Mouse (Mus musculus): ENCODE measurements at regions not wholly inside any gene's neighbourhood (a gene's known extent, or its start where the extent isn't known, plus 50 kb on each side); places are given as distances from the start of the nearest gene placed in this dataset.
A peak's percentile ranks its signal among the peaks of the same experiment; 100 is the strongest.

DNA sequence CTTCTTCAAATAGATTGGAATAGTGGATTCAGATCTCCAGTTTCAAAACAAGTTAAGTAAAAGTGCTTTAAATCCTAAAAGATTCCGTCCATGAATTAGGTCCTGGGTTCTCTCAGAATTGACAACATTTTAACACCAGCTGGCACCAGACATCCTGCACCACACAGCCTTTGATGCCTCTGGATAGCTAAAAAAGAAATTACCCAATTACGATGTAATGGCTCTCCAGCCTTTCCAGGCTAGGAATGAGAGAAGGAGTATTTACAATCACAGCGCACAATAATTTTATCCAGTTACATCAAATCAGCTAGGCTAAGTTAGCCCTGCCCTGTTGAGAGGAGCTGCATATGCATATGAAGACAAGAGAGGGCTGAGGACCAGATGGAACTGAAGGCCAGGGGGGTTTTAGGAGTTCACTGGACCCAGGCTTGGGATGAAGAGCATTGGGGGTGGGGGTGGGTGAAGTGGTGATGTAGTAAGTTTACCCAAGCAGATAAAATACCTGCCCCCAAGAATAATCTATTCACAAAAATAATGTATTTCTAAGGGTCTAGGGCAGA lies 455.8 kb upstream of the Tle4 start:
- no peak for DNase-seq (ENCODE audit: low spot score in 2 of 2)

DNA sequence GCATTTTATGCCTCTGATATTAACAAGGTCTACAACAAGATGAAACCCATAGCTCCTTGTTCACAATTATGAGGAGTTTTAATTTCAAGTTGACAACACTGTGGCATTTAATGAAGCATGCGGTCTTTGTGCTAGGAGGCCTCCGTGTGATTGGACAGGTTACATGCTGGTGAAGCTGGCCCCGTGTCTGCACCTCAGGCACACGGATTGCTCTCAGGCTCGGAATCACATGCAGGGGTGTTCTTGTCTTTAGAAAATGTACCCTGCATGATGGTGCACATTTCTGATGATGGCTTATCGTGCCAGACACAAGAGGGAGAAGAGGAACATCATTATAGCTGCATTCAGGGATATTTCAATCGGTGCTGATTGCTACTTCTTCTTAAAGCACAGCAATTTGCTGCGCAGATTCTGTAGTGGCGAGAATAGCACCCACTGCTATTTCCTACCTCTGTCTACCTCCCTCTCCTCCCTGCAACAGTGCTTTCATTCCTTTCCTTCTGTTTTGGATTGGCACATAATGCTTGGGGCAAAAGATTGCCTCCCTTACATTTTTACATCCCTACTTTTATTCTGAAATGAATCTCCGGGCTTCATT lies 454.9 kb upstream of the Tle4 start:
- no peak for DNase-seq (ENCODE audit: low spot score in 2 of 2)

DNA sequence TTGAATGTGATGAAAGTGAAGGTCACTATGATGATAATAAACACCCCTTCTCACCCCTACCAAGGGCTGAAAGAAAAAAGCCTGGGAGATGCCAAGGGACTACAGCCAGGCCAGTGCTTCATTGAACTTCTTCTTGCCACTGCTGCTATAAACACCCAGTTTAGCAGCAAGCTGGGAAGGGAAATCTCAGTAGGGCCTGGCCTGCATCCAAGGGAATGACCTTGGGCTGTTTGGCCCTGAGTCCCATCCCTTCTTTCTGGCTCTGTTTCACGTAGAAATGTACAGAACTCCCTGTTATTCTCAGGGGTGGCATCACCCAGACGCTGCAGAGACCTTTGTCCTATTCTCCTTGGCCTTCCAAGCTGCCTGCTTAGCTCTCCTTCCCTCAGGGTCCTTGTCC lies 450.0 kb upstream of the Tle4 start:
- DNase-seq (ENCODE audit: low spot score in 2 of 2), result no peak

DNA sequence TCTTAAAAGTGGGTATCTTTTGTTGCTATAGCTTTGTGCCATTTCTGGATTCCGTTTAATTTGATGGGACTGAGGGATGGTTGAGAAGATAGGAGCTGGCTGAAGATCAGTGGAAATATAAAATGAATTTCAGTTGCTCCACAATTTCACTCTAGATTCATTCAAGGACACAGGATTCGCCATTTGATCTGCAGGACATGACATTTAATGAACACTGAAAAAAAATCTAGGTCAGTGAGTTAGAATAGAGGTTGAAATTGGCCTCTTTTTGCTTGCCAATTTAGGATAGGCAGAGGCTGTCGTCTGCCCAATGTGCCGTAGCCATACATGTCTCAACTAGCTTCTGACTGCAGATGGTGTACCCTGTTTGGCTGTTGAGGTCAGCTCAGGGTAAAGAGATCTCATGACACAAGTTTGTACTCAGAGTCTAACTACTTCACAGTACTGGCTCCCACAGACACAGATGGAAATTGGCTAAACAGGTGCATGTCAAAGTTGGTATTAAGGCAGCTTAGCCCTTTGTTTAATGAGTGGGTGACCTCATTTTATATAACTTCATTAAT lies 449.5 kb upstream of the Tle4 start:
- DNase-seq (ENCODE audit: low spot score in 2 of 2), result no peak

DNA sequence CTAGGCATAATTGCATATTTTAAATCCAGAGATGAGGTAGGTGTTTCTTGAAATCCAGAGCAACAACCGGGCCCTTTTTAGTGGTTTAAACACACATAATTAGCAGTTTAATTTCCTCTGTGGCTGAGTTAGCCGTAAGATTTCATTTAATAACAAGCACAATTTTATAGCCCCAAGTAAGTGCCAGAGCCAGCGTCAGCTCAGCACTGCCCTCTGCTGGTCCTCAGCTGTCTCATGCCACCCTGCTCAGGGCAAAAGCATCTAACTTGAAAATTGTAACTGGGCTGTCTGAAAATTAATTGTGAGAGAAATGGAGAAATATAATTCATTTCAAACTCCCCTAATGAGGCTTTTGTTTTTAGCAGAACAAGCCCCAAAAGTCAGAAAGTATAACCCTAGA lies 437.7 kb upstream of the Tle4 start:
- DNase-seq (ENCODE audit: low spot score in 2 of 2), result peak; percentile 50 to 80

DNA sequence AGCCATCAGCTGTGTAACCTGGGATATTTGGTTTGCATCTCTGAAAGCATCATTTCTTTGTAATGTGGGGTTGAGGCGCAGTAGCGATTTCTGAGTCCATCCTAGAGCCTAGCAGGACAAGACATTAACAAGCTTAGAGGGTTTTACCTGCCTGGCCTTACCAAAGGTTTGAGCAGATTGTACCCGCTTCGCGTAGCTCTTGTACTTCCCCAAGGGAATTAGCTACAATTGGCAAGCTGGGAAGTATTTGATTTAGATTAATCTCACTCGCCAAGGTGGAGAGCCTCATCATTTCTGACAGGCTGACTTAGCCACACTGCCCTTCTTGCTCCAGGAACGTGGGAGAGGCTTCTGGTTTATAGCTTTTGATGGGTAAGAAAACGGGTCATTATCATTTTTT lies 436.1 kb upstream of the Tle4 start:
- no peak for DNase-seq (ENCODE audit: low spot score in 2 of 2)

DNA sequence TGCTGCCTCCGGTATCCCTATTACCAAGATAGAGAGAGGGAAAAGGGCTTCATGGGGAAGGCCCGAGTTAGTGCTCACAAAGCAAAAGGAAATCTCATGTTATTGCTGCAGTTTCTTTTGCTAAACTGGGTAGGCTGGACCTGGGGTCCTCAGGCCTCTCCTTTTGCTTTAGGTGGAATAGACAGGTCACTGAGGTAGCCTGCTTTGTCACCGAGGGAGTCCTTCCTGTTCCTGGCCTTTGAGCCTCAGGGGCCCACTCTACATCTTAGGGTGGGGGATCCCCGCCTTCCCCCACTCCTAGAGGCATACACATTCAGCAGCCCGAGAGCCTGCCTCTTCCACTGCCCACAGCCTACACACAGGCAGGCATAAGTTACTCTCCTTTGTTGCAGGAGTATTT lies 435.5 kb upstream of the Tle4 start:
- no peak for DNase-seq (ENCODE audit: low spot score in 2 of 2)

DNA sequence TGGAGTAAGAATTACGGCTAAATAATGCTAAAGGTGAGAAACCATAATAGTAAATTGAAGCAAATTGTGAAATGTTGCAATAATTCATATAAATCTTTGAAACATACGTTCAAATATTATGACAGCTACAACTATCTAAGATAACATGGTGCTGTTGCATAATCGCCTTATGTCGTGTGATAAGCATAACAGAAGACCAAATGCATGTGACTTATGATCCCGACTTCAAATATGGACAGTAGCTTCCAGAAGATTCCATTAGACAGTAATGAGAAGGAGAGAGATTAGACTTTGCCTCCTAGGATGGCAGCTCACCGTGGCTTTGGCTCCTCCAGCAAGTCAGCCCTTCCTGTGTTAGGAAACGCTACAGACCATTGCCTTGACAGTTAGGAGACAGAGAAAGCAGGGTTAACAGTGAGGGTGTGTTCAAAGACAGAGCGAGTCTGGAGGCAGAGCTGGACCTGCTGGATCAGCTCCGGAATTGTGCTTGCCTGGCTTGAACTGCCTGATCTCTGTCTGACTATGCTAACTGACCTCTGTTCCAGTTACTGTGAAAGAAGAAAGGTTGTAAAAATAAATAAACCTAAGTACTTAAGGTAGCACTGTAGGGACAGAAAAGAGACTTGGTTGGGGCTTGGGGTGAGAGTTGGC lies 434.6 kb upstream of the Tle4 start:
- no peak for DNase-seq (ENCODE audit: low spot score in 2 of 2)

DNA sequence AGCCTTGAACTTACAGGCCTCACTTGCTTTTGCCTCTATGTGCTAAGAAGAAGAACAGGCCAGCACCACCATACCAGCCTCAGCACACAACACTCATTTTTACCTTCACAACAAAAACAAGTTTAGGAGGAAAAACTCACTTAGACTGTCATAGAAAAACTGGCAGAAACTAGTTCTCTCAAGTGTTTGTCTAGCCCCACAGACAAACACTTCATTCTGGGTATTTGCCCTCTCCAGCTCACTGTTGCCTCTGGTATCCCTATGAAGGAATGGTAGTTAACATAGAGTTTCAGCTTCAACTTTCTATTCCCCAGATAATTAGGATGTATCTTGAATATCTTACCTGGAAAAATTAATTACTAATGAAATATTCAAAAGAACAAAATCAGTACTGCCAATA lies 433.6 kb upstream of the Tle4 start:
- DNase-seq (ENCODE audit: low spot score in 2 of 2), result no peak

DNA sequence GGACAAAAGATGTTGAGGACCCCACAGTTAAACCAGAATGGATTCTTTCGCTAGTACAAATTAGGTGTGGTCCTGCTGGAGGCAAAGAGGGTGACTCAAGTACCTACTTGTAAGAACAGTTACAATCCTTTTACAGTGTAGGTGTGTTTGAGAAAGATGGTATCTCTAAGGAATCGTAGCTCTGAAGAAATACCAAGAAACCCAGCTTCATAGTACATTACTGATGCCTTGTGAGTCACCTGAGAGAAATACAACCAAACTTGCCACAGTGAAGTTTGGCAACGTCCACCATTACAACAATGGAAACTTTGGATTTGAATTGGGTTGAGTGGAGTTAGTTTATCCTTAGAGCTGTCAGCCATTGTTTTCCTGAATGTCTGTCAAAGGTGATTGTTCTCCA lies 405.7 kb upstream of the Tle4 start:
- DNase-seq (ENCODE audit: low spot score in 2 of 2), result no peak

DNA sequence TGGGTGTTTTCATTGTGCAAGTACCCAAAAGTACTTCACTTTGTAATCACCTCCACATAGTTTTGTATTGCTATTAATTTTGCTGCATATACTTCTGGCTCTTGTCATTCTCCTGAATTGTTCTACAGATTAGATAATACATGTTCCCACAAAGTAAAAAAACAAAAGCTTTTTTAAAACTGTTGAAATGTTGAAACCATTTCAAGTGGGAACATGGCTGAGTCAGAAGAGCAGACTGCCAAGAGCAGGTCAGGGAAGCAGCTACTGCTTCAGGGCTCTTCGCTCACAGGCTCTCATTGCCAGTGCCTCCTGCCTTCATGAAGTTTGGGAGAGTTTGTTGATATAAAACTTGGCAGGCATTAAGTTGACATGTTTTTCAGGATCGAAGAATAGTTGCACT lies 395.5 kb upstream of the Tle4 start:
- no peak for DNase-seq (ENCODE audit: low spot score in 2 of 2)

DNA sequence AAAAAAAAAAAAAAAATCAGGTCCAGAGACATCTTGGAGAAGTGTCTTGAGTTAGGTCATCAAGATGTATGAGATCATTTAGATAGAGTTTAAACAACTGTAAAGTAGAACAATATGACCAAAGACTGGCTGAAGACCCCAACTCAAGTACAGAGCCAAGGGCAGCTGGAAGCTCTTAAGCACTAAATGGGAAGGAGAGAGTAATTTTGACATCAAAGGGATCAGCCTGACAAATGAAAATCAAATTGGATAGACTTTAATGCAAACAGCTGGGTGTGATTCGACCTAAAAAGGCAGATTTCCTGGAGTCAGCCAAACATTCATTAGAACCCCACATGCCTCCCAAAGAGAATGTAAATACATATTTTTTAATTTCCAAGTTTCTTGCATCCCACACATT lies 372.3 kb upstream of the Tle4 start:
- DNase-seq (ENCODE audit: low spot score in 2 of 2), result no peak

DNA sequence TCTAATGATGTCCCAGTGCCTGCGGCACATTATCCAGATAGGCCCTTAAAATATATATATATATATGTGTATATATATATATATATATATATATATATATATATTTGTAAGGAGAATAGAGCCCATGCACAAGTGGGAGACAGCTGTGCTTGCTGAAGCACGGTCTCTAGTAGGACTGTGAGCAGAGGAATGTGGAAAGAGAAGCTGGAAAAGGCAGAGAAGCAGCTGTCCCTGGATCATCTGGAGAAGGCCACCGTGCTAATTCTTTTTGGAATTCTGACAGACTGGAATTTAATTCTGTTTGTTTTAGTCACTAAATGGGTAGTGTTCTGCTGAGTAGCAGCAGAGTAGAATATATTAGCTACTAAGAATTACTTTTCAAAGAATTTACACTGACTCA lies 370.4 kb upstream of the Tle4 start:
- DNase-seq (ENCODE audit: low spot score in 2 of 2), result no peak

DNA sequence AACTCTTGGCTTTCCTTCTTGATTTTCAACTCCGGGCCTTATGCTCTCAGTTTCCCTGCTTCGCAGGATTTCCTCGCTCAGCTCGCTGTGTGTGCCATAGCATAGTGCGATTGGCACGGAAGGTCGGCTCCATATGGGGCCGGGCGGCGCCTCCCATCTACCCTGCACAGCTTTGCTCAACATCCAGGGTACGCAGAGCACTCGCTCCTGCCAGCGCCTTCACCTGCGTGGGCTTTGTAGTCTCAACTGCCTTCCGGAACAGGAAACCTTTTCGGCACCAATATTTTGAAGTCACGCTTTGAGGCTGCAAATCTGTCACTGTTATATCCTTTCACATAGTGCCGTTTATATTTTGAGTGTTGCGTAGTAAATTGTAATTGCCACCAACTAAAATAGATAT lies 359.9 kb upstream of the Tle4 start:
- peak in 1 of 2 experiments; percentile 15 for DNase-seq (ENCODE audit: low spot score in 2 of 2)

DNA sequence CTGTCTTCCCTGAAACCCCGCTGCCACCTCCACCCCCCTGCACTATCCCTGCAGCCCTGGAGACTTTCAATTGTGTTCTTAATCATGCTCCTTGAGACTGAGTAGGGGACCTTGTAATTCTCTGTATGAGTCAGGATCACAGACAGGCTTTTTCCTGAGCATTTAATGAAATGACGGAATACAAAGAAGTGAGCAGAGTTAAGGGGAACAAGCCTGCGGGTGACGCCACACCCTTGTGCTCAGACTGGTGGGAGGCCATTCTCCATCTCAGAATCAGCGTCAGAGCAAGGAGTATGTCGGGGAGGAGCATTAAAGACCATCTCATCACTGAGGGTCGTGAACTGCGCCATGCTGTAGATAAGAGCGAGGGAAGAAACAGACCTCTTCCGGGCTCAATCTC lies 359.3 kb upstream of the Tle4 start:
- DNase-seq (ENCODE audit: low spot score in 2 of 2), result no peak

DNA sequence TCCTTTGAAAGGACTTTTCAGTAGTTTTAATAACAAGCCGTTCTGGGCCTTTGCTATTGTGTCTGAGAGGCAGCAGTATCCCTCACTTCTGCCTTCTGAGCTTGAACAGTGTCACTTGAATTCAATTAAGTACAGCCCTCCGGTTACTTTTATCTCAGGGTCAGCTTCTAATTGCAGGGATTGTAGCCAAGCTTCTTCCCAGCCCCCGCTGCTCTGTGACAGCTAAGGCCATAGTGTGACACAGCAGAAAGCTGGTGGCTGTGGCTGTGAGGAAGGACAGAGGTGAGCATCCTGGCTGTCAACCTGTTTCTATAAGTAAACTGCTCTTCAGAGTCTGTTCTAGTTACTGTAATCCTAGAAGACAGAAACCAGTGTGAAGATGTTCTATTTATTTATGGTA lies 358.5 kb upstream of the Tle4 start:
- DNase-seq (ENCODE audit: low spot score in 2 of 2), result no peak

DNA sequence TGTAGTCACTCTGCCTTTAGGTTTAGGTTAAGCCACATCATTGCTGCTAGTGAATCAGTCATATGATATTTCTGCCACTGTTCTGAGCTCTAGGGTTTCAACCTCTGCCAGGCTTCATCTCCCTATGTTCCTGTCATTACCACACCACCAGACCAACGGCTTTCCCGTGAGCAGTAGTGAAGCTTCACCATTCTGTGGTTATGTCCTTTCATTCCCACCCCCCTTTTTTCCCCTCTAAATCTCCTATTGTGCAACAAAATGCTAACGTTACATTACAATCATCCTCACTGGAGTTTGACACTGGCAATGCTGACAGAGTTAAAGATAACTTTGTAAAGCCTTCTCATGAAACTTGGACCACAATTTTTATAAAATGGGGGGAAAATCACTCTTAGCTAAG lies 358.1 kb upstream of the Tle4 start:
- no peak for DNase-seq (ENCODE audit: low spot score in 2 of 2)

DNA sequence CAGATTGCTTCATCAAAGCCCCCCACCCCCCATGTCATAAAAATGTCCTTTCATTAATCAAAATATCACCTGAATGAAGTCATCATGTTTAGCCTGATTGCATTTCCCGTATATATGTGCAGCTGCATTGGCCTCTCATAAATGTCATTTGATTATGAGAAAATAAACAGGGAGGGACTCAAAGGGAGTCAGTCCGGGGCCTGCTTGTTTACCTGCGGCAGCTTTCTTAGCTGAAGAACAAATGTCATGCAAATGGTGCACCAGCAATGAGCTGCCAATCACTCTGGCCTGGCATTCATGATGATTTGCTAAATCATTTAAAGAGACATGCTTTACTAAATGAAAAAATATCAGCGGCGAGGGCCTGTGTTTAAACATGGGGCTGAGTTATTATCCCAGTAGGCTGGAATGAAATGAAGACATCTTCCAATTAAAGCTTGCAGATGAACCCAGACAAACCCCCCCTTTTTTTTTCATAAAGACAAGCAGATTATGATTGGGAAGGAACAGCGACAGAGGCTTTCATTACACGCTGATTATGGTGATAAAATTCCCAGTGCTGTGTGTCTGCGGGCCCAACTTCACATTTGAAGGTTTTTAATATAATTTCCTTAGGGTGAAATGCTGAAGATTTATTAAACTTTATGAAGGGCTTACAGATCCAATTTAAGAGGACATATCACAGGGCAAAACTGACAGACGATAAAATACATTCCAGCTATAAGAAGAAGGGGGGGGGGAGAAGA lies 342.5 kb upstream of the Tle4 start:
- DNase-seq (ENCODE audit: low spot score in 2 of 2), result no peak

DNA sequence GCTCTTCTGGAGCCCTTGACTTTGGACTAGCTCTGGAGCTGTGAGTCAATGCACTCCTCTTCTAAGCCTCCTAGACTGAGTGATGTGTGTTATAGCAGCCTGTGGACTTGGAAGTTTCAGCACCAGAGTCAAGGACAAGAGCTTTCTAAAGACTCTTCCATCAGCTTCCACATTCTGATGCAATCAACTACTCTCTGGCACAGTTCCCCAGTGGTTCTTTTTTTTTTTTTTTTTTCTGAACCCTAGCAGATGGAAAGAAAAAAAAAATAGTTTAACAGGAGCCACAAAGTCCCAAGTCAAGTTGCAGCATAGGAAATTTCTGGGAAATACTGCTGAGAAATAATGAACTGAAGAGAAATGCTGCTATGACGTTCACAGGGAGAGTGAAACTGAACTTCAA lies 324.4 kb upstream of the Tle4 start:
- no peak for DNase-seq (ENCODE audit: low spot score in 2 of 2)

DNA sequence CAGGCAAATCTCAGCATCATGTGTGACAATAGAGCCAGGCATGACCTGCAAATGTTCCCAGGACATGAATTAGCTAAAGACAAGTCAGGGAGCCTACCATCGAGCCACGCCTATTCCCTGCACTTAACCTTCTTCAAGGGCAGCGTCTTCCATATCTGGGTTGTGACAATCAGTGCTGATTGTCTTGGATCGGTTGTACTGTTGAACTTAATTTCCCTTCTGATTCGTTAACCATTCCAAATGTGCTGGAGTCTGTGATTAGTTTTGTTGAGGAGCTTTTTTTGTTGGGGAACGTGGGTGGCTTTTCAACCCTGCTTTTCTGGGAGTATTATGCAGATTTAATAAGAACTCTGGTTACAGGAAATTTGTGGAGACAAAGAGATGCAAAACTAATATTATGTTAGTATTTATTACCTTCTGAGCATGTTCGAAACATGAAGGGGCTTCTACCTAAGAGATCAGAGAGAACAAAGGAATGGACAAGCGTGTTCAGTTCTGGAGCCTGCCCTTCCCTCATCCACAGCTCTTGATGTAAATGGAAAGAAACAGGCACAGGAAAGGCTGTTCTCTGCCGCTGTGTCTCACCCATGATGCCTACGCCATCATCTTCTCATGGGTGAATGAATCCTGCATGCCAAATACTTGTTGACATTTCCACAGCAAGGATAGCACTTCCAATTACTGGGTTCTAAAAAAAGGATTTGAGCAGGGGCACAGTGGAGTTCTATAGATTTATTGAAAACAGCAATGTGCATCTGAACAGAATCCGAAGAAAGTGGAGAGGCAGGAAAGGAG lies 313.4 kb upstream of the Tle4 start:
- DNase-seq (ENCODE audit: low spot score in 2 of 2), result no peak

DNA sequence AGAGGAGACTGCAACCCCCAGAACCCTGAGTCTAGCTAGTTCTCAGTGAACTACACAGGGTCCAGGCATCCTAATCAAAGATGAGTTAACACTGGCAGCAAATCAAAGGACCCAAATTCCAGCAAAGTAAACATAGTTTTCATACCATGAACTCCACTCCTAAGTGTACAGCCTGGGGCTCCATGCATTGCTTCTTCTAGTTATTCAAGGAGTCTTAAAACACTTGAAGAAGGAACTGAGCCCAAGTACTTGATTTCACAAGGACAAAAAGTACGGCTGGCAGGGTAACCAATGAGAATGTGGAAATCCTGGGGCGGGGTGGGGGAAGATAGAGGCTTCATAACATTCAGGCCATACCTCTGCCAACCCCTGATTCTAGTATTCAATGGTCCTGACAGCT lies 297.0 kb upstream of the Tle4 start:
- no peak for DNase-seq (ENCODE audit: low spot score in 2 of 2)

DNA sequence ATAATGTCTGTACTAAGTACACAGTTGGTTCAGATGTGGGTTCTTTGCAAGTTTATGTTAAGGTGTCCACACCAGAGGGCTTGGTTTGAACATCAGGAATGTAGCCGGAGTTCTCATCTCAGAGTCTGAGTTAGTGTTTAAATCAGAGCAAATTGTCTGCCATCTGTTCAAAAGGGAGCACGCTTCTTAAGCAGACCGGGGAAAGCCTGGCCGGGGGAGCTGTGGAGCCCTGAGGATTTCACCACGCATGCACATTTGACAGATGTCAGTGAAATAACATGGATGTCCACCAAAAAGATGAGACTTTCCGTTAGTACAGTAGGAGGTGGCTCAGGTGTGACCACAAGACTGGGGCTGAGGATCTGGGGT lies 294.5 kb upstream of the Tle4 start:
- DNase-seq (ENCODE audit: low spot score in 2 of 2), result peak in 1 of 2 experiments; percentile 4

All from layer of hippocampus, adult 8-10 months (tissue).